Mouse (Mus musculus) midbrain, embryonic 14.5 days (tissue): Measurements from ENCODE around the gene Patj. TPM values are rescaled to one million over a fixed set of nuclear protein-coding genes. Genes with fewer than 3 reads are reported as not detected.

Experiments
- ATAC-seq: fragments of 200-750 bp; cut with Nextera tagmentation; 2 replicates; pipeline ENCODE4 v1.8.0; 2017; ENCODE audit warnings: moderate number of reproducible peaks, moderate library complexity; ENCODE audit not compliant: low FRiP score, low TSS enrichment
- DNase-seq: peaks from one replicate; pipeline ENCODE4 v3.0.0-alpha.2; 2015
- H3K27ac ChIP-seq: fragments of 300-500 bp; sonication (generic); replicated peaks from 2 replicates; pipeline ENCODE4 v1.5.1; 2014; ENCODE audit warnings: mild to moderate bottlenecking, low read depth, low read length, moderate library complexity
- H3K27me3 ChIP-seq: fragments of 300-500 bp; sonication (generic); 2 replicates; pipeline ENCODE4 v1.6.1; 2014; ENCODE audit warnings: low read length, control low read depth, mixed read lengths; ENCODE audit not compliant: control insufficient read depth, insufficient read depth
- H3K36me3 ChIP-seq: fragments of 300-500 bp; sonication (generic); 2 replicates; pipeline ENCODE4 v1.6.1; 2014; ENCODE audit warnings: low read length, control low read depth; ENCODE audit not compliant: control insufficient read depth, insufficient read depth
- H3K4me1 ChIP-seq: fragments of 300-500 bp; sonication (generic); 2 replicates; pipeline ENCODE4 v1.6.1; 2014; ENCODE audit warnings: mild to moderate bottlenecking, antibody characterized with exemption, low read length, control low read depth; ENCODE audit not compliant: control insufficient read depth, insufficient read depth
- H3K4me2 ChIP-seq: fragments of 300-500 bp; sonication (generic); 2 replicates; pipeline ENCODE4 v1.6.1; 2014; ENCODE audit warnings: mild to moderate bottlenecking, low read length, moderate library complexity
- H3K4me3 ChIP-seq: fragments of 300-500 bp; sonication (generic); replicated peaks from 2 replicates; pipeline ENCODE4 v1.5.1; 2014; ENCODE audit warnings: low read depth, low read length
- H3K9ac ChIP-seq: fragments of 300-500 bp; sonication (generic); replicated peaks from 2 replicates; pipeline ENCODE4 v1.6.1; 2014; ENCODE audit warnings: mild to moderate bottlenecking, low read length, moderate library complexity
- H3K9me3 ChIP-seq: fragments of 300-500 bp; sonication (generic); 2 replicates; pipeline ENCODE4 v1.6.1; 2016; ENCODE audit warnings: low read length, control low read depth, mixed read lengths; ENCODE audit not compliant: control insufficient read depth
- WGBS: fragments of 180-500 bp; shearing (Covaris S2); extraction: QIAGEN DNeasy Blood & Tissue Kit; methylation state at CpG from one replicate; pipeline ENCODE4 v1.1.7; 2014; 5-methylcytosine and 5-hydroxymethylcytosine counted together
- polyA plus RNA-seq: library from polyadenylated mRNA; unstranded; fragments of >200 nt; fragmentation: Nextera tagmentation; extraction: Ambion mirVana; gene quantifications from 2 replicates; pipeline ENCODE4 v1.2.1, GENCODE M21; 2014

The Patj gene
- polyA plus RNA-seq, 1 experiment from 2014 or later = 9.0 TPM

DNA sequence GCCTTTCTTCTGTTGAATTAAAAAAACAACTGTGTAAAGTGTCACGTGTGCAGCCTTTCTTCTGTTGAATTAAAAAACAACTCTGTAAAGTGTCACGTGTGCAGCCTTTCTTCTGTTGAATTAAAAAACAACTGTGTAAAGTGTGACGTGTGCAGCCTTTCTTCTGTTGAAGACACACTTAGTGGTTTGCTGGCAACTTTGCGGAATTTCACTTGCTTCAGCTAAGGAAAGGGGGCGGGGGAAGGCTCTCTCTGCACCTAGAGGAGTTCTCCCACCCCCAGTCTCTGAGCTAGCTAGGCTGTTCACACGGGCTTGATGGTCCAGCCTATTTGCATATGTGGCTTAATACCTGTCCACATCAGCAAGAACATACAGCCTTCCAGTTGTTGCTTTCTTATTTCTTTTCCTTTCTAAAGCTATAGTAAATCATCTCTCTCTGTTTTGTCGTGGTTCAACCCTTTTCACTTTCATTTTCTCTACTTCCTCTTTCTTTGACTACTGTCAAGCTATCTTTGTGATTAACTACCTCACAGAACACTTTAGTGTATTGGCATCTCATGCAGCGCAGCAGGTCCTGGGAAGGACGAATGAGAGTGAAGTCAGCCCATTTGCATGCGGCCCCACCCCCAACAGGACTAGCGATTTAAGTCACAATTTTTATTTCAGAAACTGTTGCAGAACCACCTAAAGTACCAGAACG, 41.2 kb downstream of the Patj start:
- 72% methylated on average over 12 of the region's 12 CpGs for WGBS
- H3K4me3 ChIP-seq = no peak overlapping the region
- no peak for DNase-seq
- no peaks in the 10 kb centered on the region for H3K36me3 ChIP-seq
- no peaks in the 10 kb centered on the region for H3K4me1 ChIP-seq
- ATAC-seq = no peak
- H3K9me3 ChIP-seq = no peaks in the 10 kb centered on the region
- no peak overlapping the region for H3K9ac ChIP-seq
- no peak overlapping the region for H3K4me2 ChIP-seq
- H3K27me3 ChIP-seq = no peaks in the 10 kb centered on the region
- H3K27ac ChIP-seq = no peak overlapping the region

DNA sequence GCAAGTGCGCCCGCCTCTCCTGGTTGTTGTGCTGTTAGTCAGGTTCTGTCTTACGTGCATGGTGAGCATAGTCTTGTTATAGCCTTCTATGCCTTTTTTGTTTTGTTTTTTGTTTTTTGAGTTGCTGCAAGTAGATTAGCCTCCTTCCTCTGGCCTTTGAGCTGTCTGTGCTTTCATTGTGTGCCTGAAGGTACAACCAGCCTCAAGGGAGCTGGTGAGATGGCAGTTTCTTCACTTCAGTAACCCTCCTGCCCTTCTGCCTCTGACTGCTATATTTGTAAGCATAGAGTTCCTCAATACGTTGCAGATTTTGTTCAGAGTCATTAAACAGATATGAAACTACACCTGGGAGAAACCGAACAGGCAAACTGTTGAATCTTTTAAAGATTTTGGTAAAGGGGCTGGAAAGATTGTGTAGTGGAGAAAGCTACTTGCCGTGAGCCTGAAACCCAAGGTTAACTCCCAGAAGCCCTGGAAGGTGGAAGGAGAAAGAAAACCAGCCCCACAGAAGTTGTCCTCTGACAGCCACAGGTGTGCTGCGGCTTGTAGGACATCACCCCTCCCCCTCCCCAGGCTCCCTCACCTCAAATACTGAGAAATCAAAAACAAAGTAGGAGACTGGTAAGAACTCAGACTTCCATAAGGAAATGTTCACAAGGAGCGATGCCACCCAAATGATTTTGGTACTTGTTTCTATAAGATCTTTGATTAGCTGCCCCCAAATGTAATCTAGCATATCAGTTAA, 43.8 kb downstream of the Patj start:
- no peaks in the 10 kb centered on the region for H3K9me3 ChIP-seq
- no peak overlapping the region for H3K4me2 ChIP-seq
- no peak overlapping the region for H3K4me3 ChIP-seq
- 88% methylated on average over 8 of the region's 8 CpGs for WGBS
- H3K27me3 ChIP-seq = no peaks in the 10 kb centered on the region
- H3K9ac ChIP-seq = no peak overlapping the region
- ATAC-seq = no peak
- no peak for DNase-seq
- H3K36me3 ChIP-seq = no peaks in the 10 kb centered on the region
- no peaks in the 10 kb centered on the region for H3K4me1 ChIP-seq
- H3K27ac ChIP-seq = no peak overlapping the region

DNA sequence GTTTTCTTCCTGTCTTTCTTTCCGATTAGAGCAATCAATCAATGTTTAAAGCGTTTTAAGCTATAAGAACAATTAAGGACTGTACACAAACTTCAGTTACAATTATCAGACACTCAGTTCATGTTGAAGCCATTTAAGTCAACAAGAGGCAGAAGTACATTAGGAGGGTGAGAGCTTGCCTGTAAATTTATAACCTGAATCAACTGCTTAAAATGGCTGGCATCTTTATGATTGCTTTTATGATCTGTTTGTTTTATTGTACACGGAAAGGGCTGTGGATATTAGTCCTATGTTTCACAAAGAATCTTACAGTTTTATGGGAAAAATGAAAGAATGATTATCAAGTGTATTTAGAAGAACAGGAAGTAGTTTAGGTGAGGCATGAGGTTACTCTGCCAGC, 45.7 kb downstream of the Patj start:
- Histone ChIP-seq H3K4me3 (no peak overlapping the region), H3K36me3 (no peaks in the 10 kb centered on the region), H3K27me3 (no peaks in the 10 kb centered on the region), H3K4me1 (no peaks in the 10 kb centered on the region), H3K4me2 (no peak overlapping the region), H3K9me3 (no peaks in the 10 kb centered on the region), H3K9ac (no peak overlapping the region), H3K27ac (no peak overlapping the region)
- DNase-seq = no peak
- ATAC-seq = no peak
- 94% methylated on average over 3 of the region's 3 CpGs for WGBS

DNA sequence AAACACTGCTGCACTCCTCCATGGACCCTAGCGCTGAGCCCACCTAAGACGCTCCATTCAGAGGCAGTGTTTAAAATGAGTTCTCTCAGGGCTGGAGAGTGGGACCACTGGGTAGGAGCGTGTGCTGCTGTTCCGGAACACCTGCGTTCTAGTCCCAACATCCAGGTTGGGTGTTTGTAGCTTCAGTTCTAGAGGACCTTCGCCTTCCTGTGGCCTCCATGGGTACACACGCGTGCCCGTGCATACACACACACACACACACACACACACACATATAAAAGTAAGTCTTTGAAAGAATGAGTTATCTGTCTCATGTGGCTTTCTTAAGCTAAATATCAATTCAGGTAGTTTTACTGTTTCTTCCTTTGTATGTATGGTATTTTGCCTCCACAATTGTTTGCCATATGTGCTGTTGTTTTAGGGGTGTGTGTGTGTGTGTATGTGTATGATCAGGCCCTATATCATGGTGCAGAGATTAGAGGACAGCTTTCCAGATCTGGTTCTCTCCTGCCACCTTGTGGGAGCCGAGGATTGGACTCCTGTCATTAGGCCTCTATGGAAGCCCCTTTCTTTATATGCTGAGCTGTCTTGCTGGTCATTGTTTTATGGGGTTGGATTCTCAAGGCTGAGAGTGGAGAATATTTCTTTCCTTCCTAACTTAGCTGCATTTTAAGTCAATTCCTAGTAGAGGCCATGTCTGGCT, 49.0 kb downstream of the Patj start:
- DNase-seq (peak; percentile 89), ATAC-seq (peak; percentile 85)

DNA sequence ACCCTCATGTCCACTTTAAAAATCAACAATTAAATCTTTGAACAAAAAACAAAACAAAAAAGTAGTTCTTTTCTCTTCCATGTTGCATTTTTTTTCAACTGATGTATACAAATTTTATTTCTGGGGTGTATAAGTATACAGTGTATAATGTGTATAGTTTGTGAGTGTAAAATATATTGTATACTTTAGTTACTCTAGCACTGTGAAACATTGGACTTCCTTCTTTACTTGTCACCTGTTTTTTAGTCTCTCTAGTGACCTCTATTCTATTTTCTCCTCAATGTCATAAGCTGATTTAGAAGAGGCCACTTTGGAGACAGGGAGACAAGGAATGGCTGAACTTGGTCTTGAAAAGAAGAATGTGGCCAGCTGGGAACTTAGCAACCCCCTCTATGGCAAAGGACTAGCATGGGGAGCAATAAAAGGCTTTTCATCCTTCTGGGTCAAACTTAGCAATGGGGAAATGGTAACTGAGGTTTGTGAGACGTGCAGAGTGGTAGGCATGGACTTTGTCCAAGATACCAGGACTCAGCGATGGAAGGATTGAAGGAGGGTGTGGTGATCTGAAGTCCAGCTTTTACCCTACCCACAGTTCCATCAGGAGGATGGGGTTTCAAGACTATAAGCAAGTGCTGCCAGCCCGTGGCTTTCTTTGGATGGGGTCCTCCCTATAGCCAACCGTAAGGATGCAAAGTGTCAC, 54.1 kb downstream of the Patj start:
- Histone ChIP-seq H3K27me3 (no peaks in the 10 kb centered on the region), H3K9me3 (no peaks in the 10 kb centered on the region), H3K36me3 (no peaks in the 10 kb centered on the region), H3K9ac (no peak overlapping the region), H3K4me3 (no peak overlapping the region), H3K4me2 (no peak overlapping the region), H3K27ac (no peak overlapping the region), H3K4me1 (no peaks in the 10 kb centered on the region)
- DNase-seq (no peak), ATAC-seq (no peak)
- WGBS = 86% methylated on average over 4 of the region's 4 CpGs

More for the DNA sequence above, 49.0 kb downstream of the Patj start:
- H3K4me2 ChIP-seq = no peak overlapping the region
- H3K9me3 ChIP-seq = no peaks in the 10 kb centered on the region
- H3K4me3 ChIP-seq = no peak overlapping the region
- H3K4me1 ChIP-seq = no peaks in the 10 kb centered on the region
- no peaks in the 10 kb centered on the region for H3K36me3 ChIP-seq
- WGBS = 84% methylated on average over 10 of the region's 10 CpGs
- no peak overlapping the region for H3K27ac ChIP-seq
- no peaks in the 10 kb centered on the region for H3K27me3 ChIP-seq
- no peak overlapping the region for H3K9ac ChIP-seq

DNA sequence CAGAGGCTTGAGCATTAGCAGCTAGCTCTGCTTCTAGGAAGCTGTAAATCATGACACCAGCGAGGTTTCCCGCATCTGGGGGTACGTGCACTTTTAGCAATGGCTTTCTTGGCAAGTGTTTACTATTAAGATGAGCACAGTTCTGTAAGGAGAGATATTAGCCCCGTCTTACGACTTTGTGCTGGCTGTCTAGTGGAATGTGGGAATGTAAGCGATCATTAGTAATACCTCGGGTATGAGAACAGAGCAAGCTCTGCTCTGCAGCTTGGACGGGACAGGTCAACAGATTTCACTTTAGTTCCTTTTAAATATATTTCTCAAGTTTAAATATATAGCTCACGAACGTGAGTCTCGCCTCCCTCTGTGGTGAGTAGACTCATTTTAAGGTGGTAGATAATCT, 54.7 kb downstream of the Patj start:
- 91% methylated on average over 11 of the region's 11 CpGs for WGBS
- Histone ChIP-seq H3K4me2 (no peak overlapping the region), H3K36me3 (no peaks in the 10 kb centered on the region), H3K4me1 (no peaks in the 10 kb centered on the region), H3K9ac (no peak overlapping the region), H3K27me3 (no peaks in the 10 kb centered on the region), H3K4me3 (no peak overlapping the region), H3K9me3 (no peaks in the 10 kb centered on the region), H3K27ac (no peak overlapping the region)
- DNase-seq (no peak), ATAC-seq (no peak)

DNA sequence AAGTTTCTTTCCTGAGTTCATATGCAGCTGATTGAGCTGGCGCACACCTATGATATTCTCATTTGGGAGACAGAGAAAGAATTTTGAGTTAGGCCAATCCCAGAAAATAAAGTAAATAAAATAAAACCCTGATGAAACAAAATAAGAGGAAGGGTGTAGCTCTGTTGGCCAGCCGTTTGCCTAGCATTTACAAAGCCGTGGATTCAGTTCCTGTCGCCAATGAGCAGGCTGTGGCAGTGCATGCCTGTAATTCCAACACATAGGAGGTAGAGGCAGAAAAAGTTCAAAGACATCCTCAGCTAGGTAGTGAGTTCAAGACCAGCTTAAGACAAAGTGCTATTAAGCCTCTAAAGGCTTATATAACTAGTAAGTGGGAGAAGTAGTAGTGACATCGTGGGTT, 55.2 kb downstream of the Patj start:
- DNase-seq = no peak
- Histone ChIP-seq H3K4me1 (no peaks in the 10 kb centered on the region), H3K9me3 (no peaks in the 10 kb centered on the region), H3K36me3 (no peaks in the 10 kb centered on the region), H3K4me2 (no peak overlapping the region), H3K9ac (no peak overlapping the region), H3K4me3 (no peak overlapping the region), H3K27ac (no peak overlapping the region), H3K27me3 (no peaks in the 10 kb centered on the region)
- no peak for ATAC-seq
- WGBS = 90% methylated on average over 5 of the region's 5 CpGs

DNA sequence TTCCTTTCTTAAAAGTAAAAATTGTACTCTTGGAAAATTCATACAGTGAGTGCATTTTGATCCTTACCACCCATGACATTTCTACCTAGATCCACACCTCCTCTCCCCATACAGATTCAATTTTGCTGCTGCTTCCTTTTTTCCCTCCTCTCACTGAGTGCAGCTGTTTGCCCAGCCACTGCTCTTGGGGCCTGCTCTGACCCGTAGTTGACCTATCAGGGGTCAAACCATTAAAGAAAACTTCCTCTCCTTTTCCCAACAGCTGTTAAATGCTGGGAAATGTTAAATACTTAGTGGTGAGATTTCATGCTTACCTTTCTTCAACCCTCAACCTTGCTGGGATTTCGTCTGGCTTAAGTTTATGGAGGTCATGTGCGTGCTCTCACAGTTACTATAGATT, 55.7 kb downstream of the Patj start:
- no peaks in the 10 kb centered on the region for H3K9me3 ChIP-seq
- H3K27me3 ChIP-seq = no peaks in the 10 kb centered on the region
- H3K36me3 ChIP-seq = no peaks in the 10 kb centered on the region
- H3K4me1 ChIP-seq = no peaks in the 10 kb centered on the region
- WGBS = 86% methylated on average over 3 of the region's 3 CpGs
- no peak overlapping the region for H3K9ac ChIP-seq
- H3K4me3 ChIP-seq = no peak overlapping the region
- ATAC-seq (no peak), DNase-seq (no peak)
- H3K27ac ChIP-seq = no peak overlapping the region
- H3K4me2 ChIP-seq = no peak overlapping the region
